Mouse (Mus musculus): ENCODE measurements at regions not wholly inside any gene's neighbourhood (a gene's known extent, or its start where the extent isn't known, plus 50 kb on each side); places are given as distances from the start of the nearest gene placed in this dataset.
A peak's percentile ranks its signal among the peaks of the same experiment; 100 is the strongest.
"Not testable (repeated sequence)": the region's sequence is repeated elsewhere in the genome, so short reads cannot be mapped to it uniquely, and the experiment has no call there.

DNA sequence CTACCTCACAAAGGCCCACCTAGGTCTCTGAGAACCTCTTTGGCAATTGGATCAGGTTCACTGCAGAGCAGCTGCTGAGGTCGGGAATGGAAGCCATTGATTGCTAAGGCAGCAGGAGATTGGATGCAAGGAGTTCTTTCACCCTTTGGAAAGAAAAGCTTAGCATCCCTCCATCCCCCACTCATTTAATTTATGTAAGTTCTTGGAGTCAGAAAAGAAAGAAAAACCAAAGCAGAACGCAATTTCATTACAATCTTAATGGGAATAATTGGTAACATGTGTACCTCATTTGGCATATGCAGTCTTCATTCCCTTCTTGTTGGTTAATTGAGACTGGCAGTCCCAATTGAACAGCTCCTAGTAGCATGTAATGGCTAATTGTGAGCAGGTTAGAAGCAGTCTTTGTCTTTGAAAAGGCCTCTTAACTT, 96.4 kb downstream of the Dusp6 start:
- Histone ChIP-seq H3K4me3 (ENCODE audit: low read depth, low read length) (no peak overlapping the region), H3K9me3 (ENCODE audit: low read length) (no peaks in the 10 kb centered on the region), H3K27me3 (replicated peaks; ENCODE audit: insufficient read depth, low read length) (no peaks in the 10 kb centered on the region), H3K4me1 (ENCODE audit: insufficient read depth, low read depth, low read length) (no peaks in the 10 kb centered on the region), H3K36me3 (ENCODE audit: insufficient read depth, low read length) (no peaks in the 10 kb centered on the region), H3K27ac (ENCODE audit: low read length) (no peak overlapping the region), H3K4me2 (replicated peaks; ENCODE audit: low read depth, low read length) (no peak overlapping the region), H3K9ac (replicated peaks; ENCODE audit: low read depth) (no peak overlapping the region)
- TF ChIP-seq CTCF (IDR thresholded peaks at IDR 0.05), result no peak
- TF ChIP-seq EP300 (IDR thresholded peaks at IDR 0.05), result no peak
- 68% methylated on average over 2 of the region's 2 CpGs for WGBS
- ATAC-seq, result no peak
- DNase-seq (ENCODE audit: low spot score), result no peak

DNA sequence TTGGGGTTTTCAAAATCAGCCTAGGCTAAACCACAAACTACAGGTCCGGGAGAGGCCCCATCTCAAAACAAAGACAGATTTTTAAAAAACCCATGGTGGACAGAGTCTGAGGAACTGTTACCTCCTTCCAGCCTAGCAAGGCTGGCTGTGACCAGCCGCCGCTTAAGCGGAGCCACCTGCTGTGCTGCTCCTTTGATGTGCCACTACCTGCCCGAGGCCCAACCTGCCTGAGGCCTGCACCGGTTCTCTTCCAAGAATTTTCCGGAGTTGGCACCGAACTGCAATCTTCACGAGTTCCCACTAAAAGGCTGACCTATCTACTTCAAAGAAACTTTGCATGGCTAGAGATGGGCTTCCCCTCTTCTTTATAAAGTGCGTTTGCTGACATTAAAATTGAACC, 97.6 kb downstream of the Dusp6 start:
- not testable (repeated sequence) for ATAC-seq; H3K9me3 ChIP-seq (ENCODE audit: low read length); H3K27me3 ChIP-seq (replicated peaks; ENCODE audit: insufficient read depth, low read length); H3K4me2 ChIP-seq (replicated peaks; ENCODE audit: low read depth, low read length); DNase-seq (ENCODE audit: low spot score); H3K27ac ChIP-seq (ENCODE audit: low read length); H3K9ac ChIP-seq (replicated peaks; ENCODE audit: low read depth); H3K4me1 ChIP-seq (ENCODE audit: insufficient read depth, low read depth, low read length); H3K36me3 ChIP-seq (ENCODE audit: insufficient read depth, low read length); H3K4me3 ChIP-seq (ENCODE audit: low read depth, low read length)
- 57% methylated on average over 10 of the region's 10 CpGs for WGBS

DNA sequence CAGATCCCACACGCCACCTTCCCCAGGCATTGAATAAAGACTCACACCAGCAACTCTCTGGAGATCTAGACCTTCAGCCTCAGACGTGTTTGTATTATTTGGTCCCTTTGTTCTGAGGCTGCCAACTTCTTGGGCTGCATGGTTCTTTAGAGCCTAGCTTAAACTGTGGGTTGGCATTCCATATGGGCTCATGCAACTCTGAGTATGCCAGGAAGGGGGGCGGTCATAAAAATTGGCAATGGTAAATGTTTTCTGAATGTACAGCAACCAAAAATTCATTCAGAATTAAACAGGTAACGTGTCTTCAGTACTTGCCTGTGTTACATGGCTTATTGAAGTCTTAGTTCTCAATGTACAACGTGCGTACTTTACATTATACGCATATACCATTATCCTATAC, 103.1 kb downstream of the Dusp6 start:
- no peak overlapping the region for H3K4me3 ChIP-seq (ENCODE audit: low read depth, low read length)
- H3K9me3 ChIP-seq (ENCODE audit: low read length), result no peaks in the 10 kb centered on the region
- H3K4me1 ChIP-seq (ENCODE audit: insufficient read depth, low read depth, low read length), result no peaks in the 10 kb centered on the region
- no peak for DNase-seq (ENCODE audit: low spot score)
- no peaks in the 10 kb centered on the region for H3K27me3 ChIP-seq (replicated peaks; ENCODE audit: insufficient read depth, low read length)
- ATAC-seq, result no peak
- TF ChIP-seq CTCF (IDR thresholded peaks at IDR 0.05) (no peak), EP300 (IDR thresholded peaks at IDR 0.05) (no peak)
- H3K27ac ChIP-seq (ENCODE audit: low read length), result no peak overlapping the region
- no peak overlapping the region for H3K4me2 ChIP-seq (replicated peaks; ENCODE audit: low read depth, low read length)
- WGBS, result 89% methylated on average over 7 of the region's 7 CpGs
- no peaks in the 10 kb centered on the region for H3K36me3 ChIP-seq (ENCODE audit: insufficient read depth, low read length)
- no peak overlapping the region for H3K9ac ChIP-seq (replicated peaks; ENCODE audit: low read depth)

DNA sequence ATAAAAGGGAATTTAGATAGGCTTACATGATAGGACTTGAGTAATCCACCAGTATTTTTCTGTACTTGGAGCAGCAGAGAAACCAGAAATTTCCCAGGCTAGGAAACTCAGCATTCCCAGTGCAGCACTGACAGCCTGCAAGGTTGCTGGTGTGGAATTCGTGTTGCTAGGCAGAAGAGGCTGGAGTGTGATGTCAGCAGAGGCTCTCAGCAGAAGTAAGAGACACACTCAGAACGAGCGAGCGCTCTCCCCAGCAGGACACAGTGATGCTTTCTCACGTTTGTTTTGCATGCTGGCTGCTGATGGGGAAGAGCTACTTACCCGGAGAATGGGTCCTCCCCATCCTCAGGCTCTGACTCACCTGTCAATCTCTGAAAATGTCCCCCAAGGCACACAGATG, 104.7 kb downstream of the Dusp6 start:
- WGBS, result 43% methylated on average over 6 of the region's 6 CpGs
- Histone ChIP-seq H3K4me2 (replicated peaks; ENCODE audit: low read depth, low read length) (no peak overlapping the region), H3K27me3 (replicated peaks; ENCODE audit: insufficient read depth, low read length) (no peaks in the 10 kb centered on the region), H3K9me3 (ENCODE audit: low read length) (no peaks in the 10 kb centered on the region), H3K9ac (replicated peaks; ENCODE audit: low read depth) (no peak overlapping the region), H3K27ac (ENCODE audit: low read length) (no peak overlapping the region), H3K4me1 (ENCODE audit: insufficient read depth, low read depth, low read length) (no peaks in the 10 kb centered on the region), H3K4me3 (ENCODE audit: low read depth, low read length) (no peak overlapping the region), H3K36me3 (ENCODE audit: insufficient read depth, low read length) (no peaks in the 10 kb centered on the region)
- ATAC-seq (no peak), DNase-seq (ENCODE audit: low spot score) (no peak)
- no peak for TF ChIP-seq EP300 (IDR thresholded peaks at IDR 0.05)
- TF ChIP-seq CTCF (IDR thresholded peaks at IDR 0.05), result no peak

DNA sequence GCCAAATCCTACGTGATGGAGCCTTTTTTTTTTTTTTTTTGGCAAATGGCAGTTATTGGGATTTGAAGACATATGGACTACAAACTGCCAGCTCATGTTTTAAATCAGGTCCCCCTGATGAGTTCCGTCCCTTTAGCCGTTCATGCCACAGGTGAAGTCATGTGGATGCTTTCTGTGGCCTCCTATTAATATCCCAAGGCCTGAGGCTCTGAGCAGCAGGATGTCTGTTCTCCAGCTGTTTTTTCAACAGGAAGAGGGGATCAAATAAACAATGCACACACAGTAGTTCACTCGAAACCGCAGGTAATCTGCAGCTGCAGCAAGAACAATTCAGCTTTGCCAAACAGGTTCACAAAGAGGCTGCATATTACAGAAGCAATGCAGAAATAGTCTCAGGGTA, 112.1 kb downstream of the Dusp6 start:
- H3K36me3 ChIP-seq (ENCODE audit: insufficient read depth, low read length), result no peaks in the 10 kb centered on the region
- H3K4me2 ChIP-seq (replicated peaks; ENCODE audit: low read depth, low read length), result no peak overlapping the region
- no peak overlapping the region for H3K4me3 ChIP-seq (ENCODE audit: low read depth, low read length)
- no peak overlapping the region for H3K9ac ChIP-seq (replicated peaks; ENCODE audit: low read depth)
- WGBS, result 49% methylated on average over 5 of the region's 5 CpGs
- H3K9me3 ChIP-seq (ENCODE audit: low read length), result no peaks in the 10 kb centered on the region
- no peak overlapping the region for H3K27ac ChIP-seq (ENCODE audit: low read length)
- H3K4me1 ChIP-seq (ENCODE audit: insufficient read depth, low read depth, low read length), result no peaks in the 10 kb centered on the region
- TF ChIP-seq CTCF (IDR thresholded peaks at IDR 0.05), result no peak
- ATAC-seq, result no peak
- no peaks in the 10 kb centered on the region for H3K27me3 ChIP-seq (replicated peaks; ENCODE audit: insufficient read depth, low read length)
- no peak for DNase-seq (ENCODE audit: low spot score)

DNA sequence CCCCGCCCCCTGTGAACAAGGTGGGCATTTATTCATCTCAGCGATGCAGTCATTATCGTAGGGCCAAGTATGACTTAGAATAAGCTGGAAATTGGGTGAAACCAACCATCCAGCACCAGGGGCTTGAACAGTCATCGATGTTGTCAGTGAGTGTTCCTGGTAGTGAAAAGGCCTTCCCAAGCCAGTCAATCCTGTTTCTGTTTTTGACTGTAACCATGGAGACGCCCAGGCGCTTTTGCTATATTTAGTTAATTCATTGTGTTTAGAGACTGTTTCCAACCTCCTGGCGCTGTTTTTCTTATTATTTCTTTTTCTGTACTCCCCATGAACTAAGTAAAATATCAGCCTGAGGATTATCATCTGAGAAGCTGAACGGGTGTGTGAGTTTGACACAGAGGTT, 113.4 kb downstream of the Dusp6 start:
- H3K4me3 ChIP-seq (ENCODE audit: low read depth, low read length), result no peak overlapping the region
- 78% methylated on average over 8 of the region's 8 CpGs for WGBS
- TF ChIP-seq EP300 (IDR thresholded peaks at IDR 0.05) (no peak), CTCF (IDR thresholded peaks at IDR 0.05) (no peak)
- no peaks in the 10 kb centered on the region for H3K9me3 ChIP-seq (ENCODE audit: low read length)
- H3K4me1 ChIP-seq (ENCODE audit: insufficient read depth, low read depth, low read length), result no peaks in the 10 kb centered on the region
- ATAC-seq, result no peak
- H3K9ac ChIP-seq (replicated peaks; ENCODE audit: low read depth), result no peak overlapping the region
- no peaks in the 10 kb centered on the region for H3K27me3 ChIP-seq (replicated peaks; ENCODE audit: insufficient read depth, low read length)
- H3K36me3 ChIP-seq (ENCODE audit: insufficient read depth, low read length), result no peaks in the 10 kb centered on the region
- H3K4me2 ChIP-seq (replicated peaks; ENCODE audit: low read depth, low read length), result no peak overlapping the region
- DNase-seq (ENCODE audit: low spot score), result peak; percentile 35
- no peak overlapping the region for H3K27ac ChIP-seq (ENCODE audit: low read length)

DNA sequence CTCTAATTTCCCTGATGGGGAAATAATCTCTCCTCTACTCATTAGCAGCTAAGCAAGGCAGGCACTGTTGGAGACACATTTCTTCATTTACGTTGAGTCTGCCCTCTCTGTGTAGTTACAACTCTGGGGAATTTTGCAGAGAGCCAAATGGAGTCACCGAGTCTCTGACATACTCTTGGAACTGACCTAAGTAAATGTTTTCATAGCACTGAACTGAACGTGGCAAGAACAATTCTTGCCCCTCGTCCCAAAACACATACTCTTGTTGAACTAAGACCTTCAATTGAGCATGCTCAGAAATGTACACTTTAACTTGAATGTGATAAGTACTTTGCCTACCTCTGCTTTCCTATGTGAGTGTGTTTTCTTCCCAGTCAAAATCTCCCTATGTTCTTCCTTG, 114.5 kb downstream of the Dusp6 start:
- Histone ChIP-seq H3K9ac (replicated peaks; ENCODE audit: low read depth) (no peak overlapping the region), H3K36me3 (ENCODE audit: insufficient read depth, low read length) (no peaks in the 10 kb centered on the region), H3K4me2 (replicated peaks; ENCODE audit: low read depth, low read length) (no peak overlapping the region), H3K9me3 (ENCODE audit: low read length) (no peaks in the 10 kb centered on the region), H3K27ac (ENCODE audit: low read length) (no peak overlapping the region), H3K4me1 (ENCODE audit: insufficient read depth, low read depth, low read length) (no peaks in the 10 kb centered on the region; the same call in 1 of the 2 replicates), H3K4me3 (ENCODE audit: low read depth, low read length) (no peak overlapping the region), H3K27me3 (replicated peaks; ENCODE audit: insufficient read depth, low read length) (no peaks in the 10 kb centered on the region)
- ATAC-seq (peak; percentile 60), DNase-seq (ENCODE audit: low spot score) (peak; percentile 43)
- 34% methylated on average over 4 of the region's 4 CpGs for WGBS
- TF ChIP-seq CTCF (IDR thresholded peaks at IDR 0.05), result no peak
